In genomic region chr13:54660877-54661276, GRCm38 (mm10) we compare ENCODE assay signal across 12 mouse cellular contexts.
"Had no signal": no experiment of that assay in that cellular context is flagged by ENCODE, and none has a peak within 500 bp of the region (broad histone marks: within the 10 kb centered on the region; RNA-seq: fewer than 3 reads in every experiment).

No protein-coding gene starts in this region.

- H3K27me3 ChIP-seq: limb, embryonic 12.5 days; liver, embryonic 13.5 days; lung, embryonic 15.5 days; midbrain, embryonic 15.5 days; neural tube, embryonic 12.5 days had no signal

- H3K27ac ChIP-seq: layer of hippocampus, adult 2 months; limb, embryonic 12.5 days; liver, embryonic 13.5 days; lung, embryonic 15.5 days; midbrain, embryonic 15.5 days; neural tube, embryonic 12.5 days had no signal

- H3K4me1 ChIP-seq: limb, embryonic 12.5 days; liver, embryonic 13.5 days; lung, embryonic 15.5 days; midbrain, embryonic 15.5 days; neural tube, embryonic 12.5 days had no signal

- H3K4me3 ChIP-seq: layer of hippocampus, adult 2 months; limb, embryonic 12.5 days; liver, embryonic 13.5 days; lung, embryonic 15.5 days; midbrain, embryonic 15.5 days; neural tube, embryonic 12.5 days had no signal

- ATAC-seq: liver, postnatal 0 days; midbrain, embryonic 15.5 days had no signal

- H3K9ac ChIP-seq: limb, embryonic 12.5 days; liver, embryonic 13.5 days; liver, postnatal 0 days; lung, embryonic 15.5 days; midbrain, embryonic 15.5 days; neural tube, embryonic 12.5 days had no signal

- H3K9me3 ChIP-seq: limb, embryonic 12.5 days; liver, embryonic 13.5 days; lung, embryonic 15.5 days; midbrain, embryonic 15.5 days; neural tube, embryonic 12.5 days had no signal

- H3K4me2 ChIP-seq: limb, embryonic 12.5 days; liver, embryonic 13.5 days; lung, embryonic 15.5 days; midbrain, embryonic 15.5 days; neural tube, embryonic 12.5 days had no signal

- DNase-seq: kidney, postnatal 36 days; liver; liver, embryonic 13.5 days; liver, postnatal 0 days; right cerebral cortex, postnatal 4 days; spleen, adult 18-20 months; thymus, postnatal 4 days had no signal
